Comparison of ENCODE assay signal across 7 mouse cellular contexts in the genomic region with DNA sequence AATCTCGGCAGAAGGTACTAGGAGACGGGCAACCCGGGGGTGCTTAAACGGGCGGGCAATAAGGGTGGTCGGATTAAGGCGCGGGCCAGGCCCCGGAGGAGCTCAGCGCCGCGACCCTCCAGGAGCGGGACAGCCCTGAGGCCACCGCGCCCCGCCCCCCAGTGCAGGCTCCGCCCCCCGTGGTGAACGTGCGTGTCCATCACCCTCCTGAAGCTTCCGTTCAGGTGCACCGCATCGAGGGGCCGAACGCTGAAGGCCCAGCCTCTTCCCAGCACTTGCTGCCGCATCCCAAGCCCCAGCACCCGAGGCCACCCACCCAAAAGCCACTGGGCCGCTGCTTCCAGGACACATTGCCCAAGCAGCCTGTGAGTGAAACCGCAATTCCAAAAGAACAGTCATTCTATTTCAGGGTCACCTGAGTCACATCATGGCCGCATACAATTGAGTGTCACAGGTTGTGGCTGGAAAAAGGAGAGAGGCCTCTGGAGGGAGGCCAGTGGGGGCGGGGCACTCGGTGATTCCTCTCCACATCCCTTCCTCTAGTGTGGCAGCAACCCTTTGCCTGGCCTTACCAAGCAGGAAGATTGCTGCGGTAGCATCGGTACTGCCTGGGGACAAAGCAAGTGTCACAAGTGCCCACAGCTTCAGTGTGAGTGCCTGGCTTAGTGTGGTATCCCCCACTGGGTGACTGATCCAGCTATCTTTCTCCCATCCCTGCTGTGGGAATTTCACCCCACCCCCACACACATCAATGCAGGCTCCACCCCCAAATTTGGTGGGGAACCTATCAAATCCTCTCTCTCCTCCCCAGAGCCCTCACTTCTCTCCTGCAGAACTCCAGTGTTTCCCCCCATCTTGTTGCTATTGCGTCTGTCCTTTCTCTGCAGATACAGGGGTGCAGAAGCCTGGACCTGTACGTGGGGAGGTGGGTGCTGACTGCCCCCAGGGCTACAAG. TPM values are rescaled to one million over a fixed set of nuclear protein-coding genes. Genes with fewer than 3 reads are reported as not detected.
DNase-seq lines count a peak whose midpoint lies in the region; ATAC-seq lines count a peak whose summit lies in the region.

No protein-coding gene starts in this region.

- H3K27ac ChIP-seq in embryonic facial prominence, embryonic 14.5 days (replicated peaks; ENCODE audit: low read depth, low read length) = no peak overlapping the region
- H3K27ac ChIP-seq in limb, embryonic 15.5 days = no peak overlapping the region
- H3K27ac ChIP-seq in stomach, embryonic 15.5 days = no peak overlapping the region

- H3K27me3 ChIP-seq in embryonic facial prominence, embryonic 14.5 days (replicated peaks; ENCODE audit: control insufficient read depth, insufficient read depth, low read length) = peaks cover 36% of the 10 kb centered on the region
- peaks cover 19% of the 10 kb centered on the region for H3K27me3 ChIP-seq in limb, embryonic 15.5 days
- H3K27me3 ChIP-seq in stomach, embryonic 15.5 days (replicated peaks) = peaks cover 25% of the 10 kb centered on the region

- H3K4me1 ChIP-seq in embryonic facial prominence, embryonic 14.5 days (ENCODE audit: control insufficient read depth, insufficient read depth, low read length) = peaks cover 32% of the 10 kb centered on the region
- H3K4me1 ChIP-seq in limb, embryonic 15.5 days = peaks cover 52% of the 10 kb centered on the region
- peaks cover 34% of the 10 kb centered on the region for H3K4me1 ChIP-seq in stomach, embryonic 15.5 days

- no peaks in the 10 kb centered on the region for H3K9me3 ChIP-seq in embryonic facial prominence, embryonic 14.5 days (ENCODE audit: control insufficient read depth, low read length)
- no peaks in the 10 kb centered on the region for H3K9me3 ChIP-seq in limb, embryonic 15.5 days
- H3K9me3 ChIP-seq in stomach, embryonic 15.5 days = no peaks in the 10 kb centered on the region

- H3K36me3 ChIP-seq in embryonic facial prominence, embryonic 14.5 days (ENCODE audit: control insufficient read depth, insufficient read depth, low read length) = peaks cover 13% of the 10 kb centered on the region; the same call in 1 of the 2 replicates
- peaks cover 30% of the 10 kb centered on the region for H3K36me3 ChIP-seq in limb, embryonic 15.5 days
- H3K36me3 ChIP-seq in stomach, embryonic 15.5 days = no peaks in the 10 kb centered on the region

- DNase-seq in ovary, postnatal 36 days (ENCODE audit: low spot score) = peak; percentile 34
- no peak for DNase-seq in ovary, adult 18-20 months (ENCODE audit: low spot score)
- DNase-seq in embryonic facial prominence, embryonic 14.5 days (ENCODE audit: low spot score) = no peak
- no peak for DNase-seq in layer of hippocampus, adult 11-12 months (ENCODE audit: low spot score)

- peak overlapping the region; percentile 48 for H3K9ac ChIP-seq in embryonic facial prominence, embryonic 14.5 days (ENCODE audit: low read depth, low read length)
- H3K9ac ChIP-seq in limb, embryonic 15.5 days = peak overlapping the region; percentile 23; the same call in 1 of the 2 replicates
- H3K9ac ChIP-seq in stomach, embryonic 15.5 days = peak overlapping the region; percentile 10; the same call in 1 of the 2 replicates

- WGBS in embryonic facial prominence, embryonic 14.5 days = 8% methylated on average over 20 of the region's 36 CpGs
- 7% methylated on average over 36 of the region's 36 CpGs for WGBS in limb, embryonic 15.5 days
- WGBS in stomach, embryonic 15.5 days = 15% methylated on average over 33 of the region's 36 CpGs

- peak overlapping the region; percentile 53 for H3K4me2 ChIP-seq in embryonic facial prominence, embryonic 14.5 days (ENCODE audit: low read depth, low read length)
- H3K4me2 ChIP-seq in limb, embryonic 15.5 days = peak overlapping the region; percentile 41
- peak overlapping the region; percentile 53 for H3K4me2 ChIP-seq in stomach, embryonic 15.5 days

- no peak for ATAC-seq in embryonic facial prominence, embryonic 14.5 days (ENCODE audit: low read depth)
- no peak for ATAC-seq in limb, embryonic 15.5 days (ENCODE audit: insufficient number of reproducible peaks, low FRiP score, low TSS enrichment, low read depth)
- no peak for ATAC-seq in stomach, embryonic 15.5 days (ENCODE audit: insufficient read depth, low FRiP score, low read depth)
- ATAC-seq in frontal cortex, adult (ENCODE audit: low TSS enrichment) = no peak

- H3K4me3 ChIP-seq in embryonic facial prominence, embryonic 14.5 days (ENCODE audit: low read depth, low read length) = peak overlapping the region; percentile 23
- H3K4me3 ChIP-seq in limb, embryonic 15.5 days = peak overlapping the region; percentile 23
- peak overlapping the region; percentile 19 for H3K4me3 ChIP-seq in stomach, embryonic 15.5 days (replicated peaks)

RNA-seq across cellular contexts. Expression of a gene that starts 5.3 kb away (rescaled TPM):
- 59.2 and 68.0 TPM in 2 replicates for polyA plus RNA-seq in embryonic facial prominence, embryonic 14.5 days (2014; fragmentation: Nextera tagmentation; extraction: Ambion mirVana)
- polyA plus RNA-seq in limb, embryonic 15.5 days (2015; fragmentation: Nextera tagmentation; extraction: Ambion mirVana) = 59.4 and 64.3 TPM in 2 replicates
- polyA plus RNA-seq in stomach, embryonic 15.5 days (2015; fragmentation: Nextera tagmentation; extraction: Ambion mirVana) = 27.1 and 30.6 TPM in 2 replicates

RNA-seq across cellular contexts. Expression of a gene that starts 16.6 kb away (rescaled TPM):
- 101 and 111 TPM in 2 replicates for polyA plus RNA-seq in embryonic facial prominence, embryonic 14.5 days (2014; fragmentation: Nextera tagmentation; extraction: Ambion mirVana)
- 101 and 107 TPM in 2 replicates for polyA plus RNA-seq in limb, embryonic 15.5 days (2015; fragmentation: Nextera tagmentation; extraction: Ambion mirVana)
- 76.4 and 81.5 TPM in 2 replicates for polyA plus RNA-seq in stomach, embryonic 15.5 days (2015; fragmentation: Nextera tagmentation; extraction: Ambion mirVana)

RNA-seq across cellular contexts. Expression of a gene that starts 19.9 kb away (rescaled TPM):
- 34.2 and 43.4 TPM in 2 replicates for polyA plus RNA-seq in embryonic facial prominence, embryonic 14.5 days (2014; fragmentation: Nextera tagmentation; extraction: Ambion mirVana)
- polyA plus RNA-seq in limb, embryonic 15.5 days (2015; fragmentation: Nextera tagmentation; extraction: Ambion mirVana) = 28.9 and 48.5 TPM in 2 replicates
- polyA plus RNA-seq in stomach, embryonic 15.5 days (2015; fragmentation: Nextera tagmentation; extraction: Ambion mirVana) = 45.0 and 50.0 TPM in 2 replicates

RNA-seq across cellular contexts. Expression of a gene that starts 25.2 kb away (rescaled TPM):
- 78.3 and 79.8 TPM in 2 replicates for polyA plus RNA-seq in embryonic facial prominence, embryonic 14.5 days (2014; fragmentation: Nextera tagmentation; extraction: Ambion mirVana)
- polyA plus RNA-seq in limb, embryonic 15.5 days (2015; fragmentation: Nextera tagmentation; extraction: Ambion mirVana) = 81.6 and 85.1 TPM in 2 replicates
- polyA plus RNA-seq in stomach, embryonic 15.5 days (2015; fragmentation: Nextera tagmentation; extraction: Ambion mirVana) = 63.6 and 68.9 TPM in 2 replicates

RNA-seq across cellular contexts. Expression of a gene that starts 41.9 kb away (rescaled TPM):
- 0.34 and 1.7 TPM in 2 replicates for polyA plus RNA-seq in embryonic facial prominence, embryonic 14.5 days (2014; fragmentation: Nextera tagmentation; extraction: Ambion mirVana)
- 3.1 and 4.4 TPM in 2 replicates for polyA plus RNA-seq in limb, embryonic 15.5 days (2015; fragmentation: Nextera tagmentation; extraction: Ambion mirVana)
- 0.52 and 1.3 TPM in 2 replicates for polyA plus RNA-seq in stomach, embryonic 15.5 days (2015; fragmentation: Nextera tagmentation; extraction: Ambion mirVana)
